Mouse (Mus musculus) heart, postnatal 0 days (tissue): ENCODE results near the gene Ltc4s.

Experiments used
- CTCF ChIP-seq: IDR thresholded peaks from 2 replicates; pipeline ENCODE4 v1.5.1; 2016; ENCODE audit warnings: antibody characterized with exemption, control low read depth, low read depth
- EP300 ChIP-seq: IDR thresholded peaks from 2 replicates; pipeline ENCODE4 v1.6.1; 2016; ENCODE audit warnings: antibody characterized with exemption, low read depth

GRCm38 (mm10) chr11:50205434-50205833, 33.0 kb downstream of the Ltc4s start:
- no peak for TF ChIP-seq CTCF
- no peak for TF ChIP-seq EP300
